Mouse (Mus musculus): ENCODE data around the gene Slc27a4. TPM values are rescaled to one million over a fixed set of nuclear protein-coding genes. Genes with fewer than 3 reads are reported as not detected.

The Slc27a4 gene
- polyA plus RNA-seq, 1 experiment from 2014 or later: 12.0 TPM

GRCm38 (mm10) chr2:29846911-29847310 is 44.5 kb downstream of the Slc27a4 start:
- TF ChIP-seq CTCF (IDR thresholded peaks at IDR 0.05; ENCODE audit: low read depth): no peak
- peaks cover 54% of the 10 kb centered on the region for H3K27me3 ChIP-seq (ENCODE audit: insufficient read depth, low read length)

GRCm38 (mm10) chr2:29849041-29849440 is 46.6 kb downstream of the Slc27a4 start:
- H3K27ac ChIP-seq (ENCODE audit: low read depth): no peak overlapping the region
- H3K4me2 ChIP-seq: no peak overlapping the region
- H3K36me3 ChIP-seq (ENCODE audit: insufficient read depth): peaks cover 7% of the 10 kb centered on the region; the same call in 1 of the 2 replicates
- TF ChIP-seq CTCF (IDR thresholded peaks at IDR 0.05; ENCODE audit: low read depth): no peak
- H3K9me3 ChIP-seq (ENCODE audit: low read depth, low read length): no peaks in the 10 kb centered on the region
- H3K9ac ChIP-seq: no peak overlapping the region
- no peaks in the 10 kb centered on the region for H3K4me1 ChIP-seq (ENCODE audit: insufficient read depth)
- H3K4me3 ChIP-seq (ENCODE audit: low read depth, low read length): no peak overlapping the region
- ATAC-seq (ENCODE audit: insufficient read depth): no peak
- no peak for DNase-seq
- H3K27me3 ChIP-seq (ENCODE audit: insufficient read depth, low read length): peaks cover 42% of the 10 kb centered on the region
- 56% methylated on average over 8 of the region's 8 CpGs for WGBS

More at GRCm38 (mm10) chr2:29846911-29847310, 44.5 kb downstream of the Slc27a4 start:
- Histone ChIP-seq H3K4me2 (no peak overlapping the region), H3K4me3 (ENCODE audit: low read depth, low read length) (no peak overlapping the region), H3K9me3 (ENCODE audit: low read depth, low read length) (no peaks in the 10 kb centered on the region), H3K36me3 (ENCODE audit: insufficient read depth) (peaks cover 29% of the 10 kb centered on the region), H3K4me1 (ENCODE audit: insufficient read depth) (no peaks in the 10 kb centered on the region), H3K27ac (ENCODE audit: low read depth) (no peak overlapping the region), H3K9ac (no peak overlapping the region)
- 47% methylated on average over 3 of the region's 3 CpGs for WGBS
- no peak for DNase-seq
- no peak for ATAC-seq (ENCODE audit: insufficient read depth)

GRCm38 (mm10) chr2:29849841-29850480 is 47.5 kb downstream of the Slc27a4 start:
- DNase-seq: no peak
- Histone ChIP-seq H3K27me3 (ENCODE audit: insufficient read depth, low read length) (peaks cover 33% of the 10 kb centered on the region), H3K4me1 (ENCODE audit: insufficient read depth) (no peaks in the 10 kb centered on the region), H3K4me2 (no peak overlapping the region), H3K4me3 (ENCODE audit: low read depth, low read length) (no peak overlapping the region), H3K27ac (ENCODE audit: low read depth) (no peak overlapping the region), H3K9ac (no peak overlapping the region), H3K36me3 (ENCODE audit: insufficient read depth) (0 out of 2 replicates have a peak, but pooled peaks cover 3% of the 10 kb centered on the region), H3K9me3 (ENCODE audit: low read depth, low read length) (no peaks in the 10 kb centered on the region)
- no peak for TF ChIP-seq CTCF (IDR thresholded peaks at IDR 0.05; ENCODE audit: low read depth)
- 41% methylated on average over 5 of the region's 5 CpGs for WGBS
- ATAC-seq (ENCODE audit: insufficient read depth): no peak

GRCm38 (mm10) chr2:29852957-29853485 is 50.6 kb downstream of the Slc27a4 start:
- DNase-seq: no peak
- no peak overlapping the region for H3K4me3 ChIP-seq (ENCODE audit: low read depth, low read length)
- TF ChIP-seq CTCF (IDR thresholded peaks at IDR 0.05; ENCODE audit: low read depth): no peak
- no peak overlapping the region for H3K9ac ChIP-seq
- no peak overlapping the region for H3K27ac ChIP-seq (ENCODE audit: low read depth)
- ATAC-seq (ENCODE audit: insufficient read depth): no peak
- H3K4me1 ChIP-seq (ENCODE audit: insufficient read depth): no peaks in the 10 kb centered on the region
- no peaks in the 10 kb centered on the region for H3K9me3 ChIP-seq (ENCODE audit: low read depth, low read length)
- H3K36me3 ChIP-seq (ENCODE audit: insufficient read depth): no peaks in the 10 kb centered on the region
- H3K27me3 ChIP-seq (ENCODE audit: insufficient read depth, low read length): peaks cover 7% of the 10 kb centered on the region; the same call in 1 of the 2 replicates
- WGBS: 43% methylated on average over 4 of the region's 4 CpGs
- no peak overlapping the region for H3K4me2 ChIP-seq

- Histone ChIP-seq H3K36me3 (ENCODE audit: insufficient read depth) (no peaks in the 10 kb centered on the region), H3K4me3 (ENCODE audit: low read depth, low read length) (no peak overlapping the region), H3K9me3 (ENCODE audit: low read depth, low read length) (no peaks in the 10 kb centered on the region), H3K4me2 (no peak overlapping the region), H3K4me1 (ENCODE audit: insufficient read depth) (no peaks in the 10 kb centered on the region), H3K9ac (no peak overlapping the region), H3K27me3 (ENCODE audit: insufficient read depth, low read length) (0 out of 2 replicates have a peak, but pooled peaks cover 4% of the 10 kb centered on the region), H3K27ac (ENCODE audit: low read depth) (no peak overlapping the region)
- WGBS: 60% methylated on average over 5 of the region's 5 CpGs
- no peak for TF ChIP-seq CTCF (IDR thresholded peaks at IDR 0.05; ENCODE audit: low read depth)
- ATAC-seq (ENCODE audit: insufficient read depth) (no peak), DNase-seq (no peak)
Measured at GRCm38 (mm10) chr2:29853736-29854135, 51.3 kb downstream of the Slc27a4 start.

GRCm38 (mm10) chr2:29855585-29856210 is 53.3 kb downstream of the Slc27a4 start:
- ATAC-seq (ENCODE audit: insufficient read depth) (no peak), DNase-seq (no peak)
- Histone ChIP-seq H3K9me3 (ENCODE audit: low read depth, low read length) (no peaks in the 10 kb centered on the region), H3K27me3 (ENCODE audit: insufficient read depth, low read length) (0 out of 2 replicates have a peak, but pooled peaks cover 4% of the 10 kb centered on the region), H3K4me2 (no peak overlapping the region), H3K4me1 (ENCODE audit: insufficient read depth) (no peaks in the 10 kb centered on the region), H3K4me3 (ENCODE audit: low read depth, low read length) (no peak overlapping the region), H3K27ac (ENCODE audit: low read depth) (no peak overlapping the region), H3K9ac (no peak overlapping the region), H3K36me3 (ENCODE audit: insufficient read depth) (no peaks in the 10 kb centered on the region)
- WGBS: 69% methylated on average over 10 of the region's 10 CpGs
- TF ChIP-seq CTCF (IDR thresholded peaks at IDR 0.05; ENCODE audit: low read depth): no peak
